Mouse (Mus musculus) stomach, postnatal 0 days (tissue): ENCODE measurements at regions not wholly inside any gene's neighbourhood (a gene's known extent, or its start where the extent isn't known, plus 50 kb on each side); places are given as distances from the start of the nearest gene placed in this dataset.

Source experiments
- ATAC-seq: fragments of 200-750 bp; cut with Nextera tagmentation; 2 replicates; pipeline ENCODE4 v1.8.0; 2017; ENCODE audit not compliant: low FRiP score, low TSS enrichment
- DNase-seq: peaks from one replicate; pipeline ENCODE4 v3.0.0-alpha.2; 2016; ENCODE audit warnings: low spot score
- H3K27ac ChIP-seq: fragments of 300-500 bp; sonication (generic); replicated peaks from 2 replicates; pipeline ENCODE4 v1.5.1; 2014; ENCODE audit warnings: mild to moderate bottlenecking, control low read depth
- H3K27me3 ChIP-seq: fragments of 300-500 bp; sonication (generic); 2 replicates; pipeline ENCODE4 v1.6.1; 2014; ENCODE audit warnings: low read length; ENCODE audit not compliant: control insufficient read depth, insufficient read depth
- H3K36me3 ChIP-seq: fragments of 300-500 bp; sonication (generic); 2 replicates; pipeline ENCODE4 v1.6.1; 2014; ENCODE audit warnings: low read length, mixed read lengths; ENCODE audit not compliant: control insufficient read depth, insufficient read depth
- H3K4me1 ChIP-seq: fragments of 300-500 bp; sonication (generic); replicated peaks from 2 replicates; pipeline ENCODE4 v1.6.1; 2014; ENCODE audit warnings: antibody characterized with exemption; ENCODE audit not compliant: control insufficient read depth, insufficient read depth
- H3K4me2 ChIP-seq: fragments of 300-500 bp; sonication (generic); replicated peaks from 2 replicates; pipeline ENCODE4 v1.6.1; 2014; ENCODE audit warnings: low read depth, mild to moderate bottlenecking, control low read depth, moderate library complexity
- H3K4me3 ChIP-seq: fragments of 300-500 bp; sonication (generic); 2 replicates; pipeline ENCODE4 v1.5.1; 2014; ENCODE audit warnings: low read depth, low read length, control low read depth
- H3K9ac ChIP-seq: fragments of 300-500 bp; sonication (generic); 2 replicates; pipeline ENCODE4 v1.6.1; 2014; ENCODE audit warnings: mild to moderate bottlenecking, low read length, control low read depth, mixed read lengths
- H3K9me3 ChIP-seq: fragments of 300-500 bp; sonication (generic); 2 replicates; pipeline ENCODE4 v1.6.1; 2016; ENCODE audit warnings: low read length; ENCODE audit not compliant: control insufficient read depth
- CTCF ChIP-seq: IDR thresholded peaks from 2 replicates; pipeline ENCODE4 v1.5.1; 2016; ENCODE audit warnings: antibody characterized with exemption, low read depth, mild to moderate bottlenecking, moderate library complexity
- EP300 ChIP-seq: optimal IDR thresholded peaks from 2 replicates; pipeline ENCODE3; 2016; ENCODE audit warnings: antibody characterized with exemption
- whole genome bisulfite sequencing: fragments of 180-500 bp; shearing (Covaris S2); extraction: QIAGEN DNeasy Blood & Tissue Kit; methylation state at CpG from one replicate; pipeline ENCODE4 v1.1.7; 2014; 5-methylcytosine and 5-hydroxymethylcytosine counted together

DNA sequence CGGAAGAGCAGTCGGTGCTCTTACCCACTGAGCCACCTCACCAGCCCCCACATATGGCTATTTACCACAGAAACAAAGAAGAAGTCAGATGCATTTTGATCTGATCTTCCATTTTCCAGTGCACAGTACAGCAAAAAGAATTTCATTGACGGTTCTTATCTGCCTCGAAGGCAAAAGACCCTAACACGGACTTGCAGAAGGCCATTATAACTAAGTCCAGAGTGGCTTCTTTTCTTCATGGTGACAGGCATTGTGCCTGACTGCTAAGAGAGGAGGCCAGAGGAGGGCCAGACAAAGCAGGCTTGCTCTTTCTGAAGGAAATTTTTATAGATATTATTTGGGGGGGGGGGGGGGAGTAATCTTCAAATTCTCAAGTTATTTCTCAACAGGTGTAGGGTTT lies 350.0 kb upstream of the Atp11b start:
- Histone ChIP-seq H3K4me3 (no peak overlapping the region), H3K4me1 (peaks cover 4% of the 10 kb centered on the region; the same call in 1 of the 2 replicates), H3K36me3 (no peaks in the 10 kb centered on the region), H3K27me3 (no peaks in the 10 kb centered on the region), H3K4me2 (no peak overlapping the region), H3K9me3 (no peaks in the 10 kb centered on the region), H3K9ac (no peak overlapping the region), H3K27ac (no peak overlapping the region)
- DNase-seq (no peak), ATAC-seq (no peak)
- WGBS: 86% methylated on average over 5 of the region's 5 CpGs
- TF ChIP-seq CTCF (no peak), EP300 (no peak)

DNA sequence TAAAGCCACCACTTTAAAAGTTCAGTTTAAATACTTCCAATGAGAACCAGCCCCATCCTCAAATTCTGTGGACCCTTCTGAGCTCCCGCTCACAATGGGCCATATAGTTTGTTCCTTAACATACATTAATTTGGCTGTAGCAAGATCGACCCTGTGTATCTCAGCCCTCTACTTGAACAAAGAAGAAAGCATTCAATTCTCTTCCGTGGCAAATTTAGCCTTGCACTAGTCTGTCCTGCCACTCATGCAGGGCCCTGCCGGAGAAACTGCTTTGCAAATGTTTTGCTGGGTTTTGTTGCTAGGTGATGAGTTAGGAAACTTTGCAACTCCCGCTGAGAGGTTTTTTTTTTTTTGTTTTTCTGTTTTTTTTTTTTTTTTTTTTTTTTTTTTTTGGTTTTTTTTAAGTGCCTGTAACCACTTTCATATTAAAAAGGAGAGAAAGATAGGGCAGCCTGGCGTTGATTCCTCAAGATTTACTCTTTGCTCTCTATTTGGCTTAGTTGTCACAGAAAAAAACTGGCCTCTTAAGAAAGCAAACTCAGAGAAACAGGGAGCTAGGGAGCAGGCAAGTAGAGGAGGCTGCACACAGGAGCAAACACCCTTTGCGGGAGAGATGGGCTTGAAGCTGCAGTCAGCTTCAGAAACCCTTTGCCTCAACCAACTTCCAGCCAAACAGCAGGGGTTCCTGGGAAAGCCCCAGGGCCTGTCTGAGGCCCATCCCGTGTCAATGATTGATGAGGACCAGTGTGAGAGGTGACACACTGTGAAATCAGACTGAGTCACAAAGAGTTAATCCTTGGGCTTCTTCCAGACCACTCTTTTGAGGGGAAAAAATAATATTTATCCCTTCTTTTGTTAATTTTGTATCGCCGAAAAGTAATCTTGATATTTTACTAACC lies 349.2 kb upstream of the Atp11b start:
- Histone ChIP-seq H3K27ac (no peak overlapping the region), H3K4me3 (no peak overlapping the region), H3K9me3 (no peaks in the 10 kb centered on the region), H3K4me2 (peak overlapping the region; percentile 29), H3K4me1 (peaks cover 4% of the 10 kb centered on the region; the same call in 1 of the 2 replicates), H3K36me3 (no peaks in the 10 kb centered on the region), H3K27me3 (no peaks in the 10 kb centered on the region), H3K9ac (no peak overlapping the region)
- TF ChIP-seq CTCF (no peak), EP300 (no peak)
- DNase-seq: no peak
- WGBS: 15% methylated on average over 10 of the region's 10 CpGs
- no peak for ATAC-seq

DNA sequence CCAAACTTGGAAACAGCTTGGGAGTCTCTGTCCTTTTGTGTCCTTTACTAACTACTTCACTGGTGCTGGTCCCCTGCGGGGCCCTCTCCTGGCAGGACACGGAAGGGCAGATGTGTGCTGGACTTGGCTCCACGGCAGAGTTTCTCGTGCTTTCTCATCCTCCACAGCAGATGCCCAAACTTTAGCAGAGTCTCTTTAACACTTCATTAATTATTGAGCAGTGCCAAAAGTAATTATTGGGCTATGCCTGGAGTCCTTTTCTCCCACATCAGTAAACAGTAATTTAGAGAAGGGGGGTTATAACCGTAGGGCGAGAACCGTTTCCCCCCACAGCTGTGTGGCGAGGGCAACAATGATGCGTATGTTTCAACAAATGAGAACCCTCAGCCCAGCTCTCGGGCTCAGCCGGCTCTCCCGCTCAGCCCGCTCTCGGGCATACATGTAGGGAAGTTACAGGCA lies 348.3 kb upstream of the Atp11b start:
- no peak for TF ChIP-seq EP300
- TF ChIP-seq CTCF: peak; percentile 71
- no peaks in the 10 kb centered on the region for H3K27me3 ChIP-seq
- H3K4me3 ChIP-seq: no peak overlapping the region
- H3K27ac ChIP-seq: no peak overlapping the region
- H3K9me3 ChIP-seq: no peaks in the 10 kb centered on the region
- no peak overlapping the region for H3K9ac ChIP-seq
- peak; percentile 40 for DNase-seq
- WGBS: 64% methylated on average over 14 of the region's 14 CpGs
- no peak overlapping the region; the same call in 1 of the 2 replicates for H3K4me2 ChIP-seq
- H3K36me3 ChIP-seq: no peaks in the 10 kb centered on the region
- ATAC-seq: peak; percentile 63; the same call in 1 of the 2 replicates
- peaks cover 4% of the 10 kb centered on the region; the same call in 1 of the 2 replicates for H3K4me1 ChIP-seq

DNA sequence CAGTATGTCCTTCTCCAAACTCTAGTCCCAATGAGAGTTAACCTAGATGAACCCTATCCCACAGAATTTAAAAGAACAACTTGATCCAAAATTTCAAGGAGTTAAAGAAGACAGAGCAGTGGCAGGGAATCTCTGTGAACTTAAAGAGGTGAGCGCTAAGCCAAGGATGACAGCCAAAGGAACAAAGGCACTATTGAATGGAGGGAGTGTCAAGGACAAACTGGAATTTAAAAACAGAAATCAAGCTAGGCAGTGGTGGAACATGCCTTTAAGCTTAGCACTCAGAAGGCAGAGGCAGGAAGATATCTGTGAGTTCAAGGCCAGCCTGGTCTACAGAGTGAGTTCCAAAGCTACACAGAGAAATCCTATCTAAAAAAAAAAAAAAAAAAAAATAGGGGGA lies 316.2 kb upstream of the Atp11b start:
- Histone ChIP-seq H3K4me2 (no peak overlapping the region), H3K4me3 (no peak overlapping the region), H3K36me3 (no peaks in the 10 kb centered on the region), H3K9me3 (no peaks in the 10 kb centered on the region), H3K9ac (no peak overlapping the region), H3K27ac (no peak overlapping the region), H3K27me3 (no peaks in the 10 kb centered on the region), H3K4me1 (no peaks in the 10 kb centered on the region)
- DNase-seq: no peak
- ATAC-seq: no peak
- WGBS: 83% methylated on average over 1 of the region's 1 CpGs
- no peak for TF ChIP-seq EP300

DNA sequence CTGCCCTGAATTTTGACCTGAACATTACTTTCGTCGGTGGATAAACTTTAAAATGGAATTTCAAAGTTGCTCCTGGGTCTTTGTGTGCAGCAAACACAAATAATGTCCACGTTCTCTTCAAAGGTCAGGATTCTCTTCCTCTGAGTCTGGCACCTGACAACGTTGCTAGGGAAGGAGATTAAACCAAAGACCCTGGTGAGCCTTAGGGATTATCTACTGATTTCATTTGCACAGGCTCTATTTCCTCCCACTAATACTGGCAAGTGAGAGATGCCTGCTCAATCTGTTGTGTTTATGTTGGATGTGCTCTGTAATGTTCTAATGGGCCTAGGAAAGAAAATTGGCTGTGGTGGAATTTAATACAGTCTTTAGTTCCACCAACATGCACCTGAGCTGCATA lies 291.0 kb upstream of the Atp11b start:
- no peaks in the 10 kb centered on the region for H3K27me3 ChIP-seq
- no peaks in the 10 kb centered on the region for H3K36me3 ChIP-seq
- 31% methylated on average over 4 of the region's 4 CpGs for WGBS
- H3K9me3 ChIP-seq: no peaks in the 10 kb centered on the region
- no peak for DNase-seq
- no peak overlapping the region for H3K4me2 ChIP-seq
- TF ChIP-seq EP300 (no peak), CTCF (no peak)
- no peak overlapping the region for H3K27ac ChIP-seq
- H3K4me1 ChIP-seq: no peaks in the 10 kb centered on the region
- H3K9ac ChIP-seq: no peak overlapping the region
- ATAC-seq: no peak
- no peak overlapping the region for H3K4me3 ChIP-seq

DNA sequence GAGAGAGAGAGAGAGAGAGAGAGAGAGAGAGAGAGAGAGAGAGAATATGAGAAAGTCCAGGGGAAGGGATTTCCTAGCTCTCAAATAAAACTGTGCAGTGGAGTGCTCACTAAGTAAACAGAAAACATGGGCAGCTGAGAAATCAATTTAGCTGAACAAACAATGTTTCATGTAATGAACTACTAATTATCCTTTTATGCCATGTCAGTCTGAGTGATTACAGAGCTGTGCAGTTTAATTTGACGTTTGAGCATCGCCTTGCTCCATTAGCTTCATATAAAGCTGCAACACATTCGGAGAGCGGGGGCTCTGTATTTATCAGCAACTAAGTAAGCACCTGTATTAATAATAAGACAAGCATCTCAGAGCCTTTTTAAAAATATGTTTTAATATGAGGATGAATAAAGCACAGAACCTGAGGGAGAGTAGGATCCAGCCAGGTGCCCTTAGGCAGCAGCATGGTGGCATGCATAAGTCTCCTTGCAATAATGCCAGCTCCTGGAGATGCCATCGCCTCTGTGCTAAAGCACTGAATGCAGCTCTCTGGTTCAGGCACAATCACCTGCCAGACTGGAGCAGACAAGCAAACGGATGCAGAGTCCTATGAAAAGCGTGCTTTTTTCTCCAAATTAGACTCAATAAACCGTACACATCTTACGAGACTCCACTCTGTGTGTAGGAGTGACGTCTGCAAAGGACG lies 289.5 kb upstream of the Atp11b start:
- WGBS: 58% methylated on average over 11 of the region's 11 CpGs
- Histone ChIP-seq H3K9ac (no peak overlapping the region), H3K4me1 (no peaks in the 10 kb centered on the region), H3K36me3 (no peaks in the 10 kb centered on the region), H3K4me3 (no peak overlapping the region), H3K4me2 (no peak overlapping the region), H3K9me3 (no peaks in the 10 kb centered on the region), H3K27ac (no peak overlapping the region), H3K27me3 (no peaks in the 10 kb centered on the region)
- TF ChIP-seq EP300: no peak
- TF ChIP-seq CTCF: no peak
- no peak for ATAC-seq
- no peak for DNase-seq
